Mouse (Mus musculus) neural tube, postnatal 0 days (tissue): ENCODE results near the gene Cldn3. TPM values are rescaled to one million over a fixed set of nuclear protein-coding genes. Genes with fewer than 3 reads are reported as not detected.

Experiments
- polyA plus RNA-seq: library from polyadenylated mRNA; unstranded; fragments of >200 nt; fragmentation: Nextera tagmentation; extraction: Ambion mirVana; gene quantifications from 2 replicates; pipeline ENCODE4 v1.2.1, GENCODE M21; 2015

Cldn3 gene
- 3.1 and 3.5 TPM in 2 replicates for polyA plus RNA-seq

DNA sequence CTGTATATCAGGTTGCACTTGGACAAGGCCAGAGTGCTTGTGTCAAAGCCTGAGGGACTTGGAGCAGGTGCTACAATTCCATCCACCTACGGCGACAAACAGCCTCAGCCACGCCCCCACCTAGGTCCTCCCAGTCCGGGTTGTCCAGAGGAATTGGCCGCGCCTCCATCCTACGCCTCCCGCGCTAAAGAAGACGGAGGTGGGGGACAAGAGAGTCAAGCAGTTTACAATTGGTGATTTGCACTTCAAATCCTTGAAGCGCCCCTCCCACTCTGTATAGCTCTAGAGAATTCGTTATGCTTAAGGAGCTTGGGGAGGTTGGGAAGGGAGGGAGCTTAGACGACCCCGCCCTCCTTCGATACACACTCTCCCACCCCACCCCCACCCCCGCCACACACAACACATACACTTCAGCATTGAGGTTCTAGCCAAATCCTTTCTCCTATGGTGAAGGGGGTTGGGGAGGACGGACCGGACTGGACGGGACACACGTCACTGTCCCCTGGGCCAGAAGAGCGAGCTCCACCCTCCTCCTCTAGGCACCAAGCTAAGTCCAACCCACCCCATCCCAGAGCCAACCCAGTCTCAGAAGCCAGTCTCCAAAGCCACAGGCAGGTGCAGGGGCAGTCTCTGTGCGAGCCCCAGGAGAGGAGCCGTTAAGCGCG is at the start of gene Cldn3:
Cldn3 (plus strand) TSS at position 582 of the 665 bp plus-strand sequence.

DNA sequence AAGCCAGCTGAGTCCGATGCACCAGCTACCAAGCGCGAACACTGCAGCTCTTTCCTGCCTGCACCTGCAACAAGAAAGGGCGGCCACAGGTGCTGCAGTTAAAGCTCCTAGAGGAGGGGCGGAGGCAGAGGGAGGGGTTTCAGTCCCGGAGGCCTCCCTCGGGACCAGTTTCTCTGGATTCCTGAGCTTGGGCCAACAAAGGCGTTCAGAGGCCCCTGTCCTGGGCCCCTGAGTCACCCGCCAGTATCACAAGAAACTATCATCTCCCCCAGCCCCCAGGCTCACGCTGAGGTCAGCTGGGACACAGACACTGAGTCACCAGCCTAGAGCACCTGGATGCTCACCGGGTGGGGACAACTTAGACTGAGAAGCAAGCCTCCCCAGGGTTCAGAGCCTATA is 39.2 kb upstream of the Cldn3 start, which contains the start of gene Cldn4:
Cldn4 (minus strand) TSS at position 78 of the 399 bp plus-strand sequence.

DNA sequence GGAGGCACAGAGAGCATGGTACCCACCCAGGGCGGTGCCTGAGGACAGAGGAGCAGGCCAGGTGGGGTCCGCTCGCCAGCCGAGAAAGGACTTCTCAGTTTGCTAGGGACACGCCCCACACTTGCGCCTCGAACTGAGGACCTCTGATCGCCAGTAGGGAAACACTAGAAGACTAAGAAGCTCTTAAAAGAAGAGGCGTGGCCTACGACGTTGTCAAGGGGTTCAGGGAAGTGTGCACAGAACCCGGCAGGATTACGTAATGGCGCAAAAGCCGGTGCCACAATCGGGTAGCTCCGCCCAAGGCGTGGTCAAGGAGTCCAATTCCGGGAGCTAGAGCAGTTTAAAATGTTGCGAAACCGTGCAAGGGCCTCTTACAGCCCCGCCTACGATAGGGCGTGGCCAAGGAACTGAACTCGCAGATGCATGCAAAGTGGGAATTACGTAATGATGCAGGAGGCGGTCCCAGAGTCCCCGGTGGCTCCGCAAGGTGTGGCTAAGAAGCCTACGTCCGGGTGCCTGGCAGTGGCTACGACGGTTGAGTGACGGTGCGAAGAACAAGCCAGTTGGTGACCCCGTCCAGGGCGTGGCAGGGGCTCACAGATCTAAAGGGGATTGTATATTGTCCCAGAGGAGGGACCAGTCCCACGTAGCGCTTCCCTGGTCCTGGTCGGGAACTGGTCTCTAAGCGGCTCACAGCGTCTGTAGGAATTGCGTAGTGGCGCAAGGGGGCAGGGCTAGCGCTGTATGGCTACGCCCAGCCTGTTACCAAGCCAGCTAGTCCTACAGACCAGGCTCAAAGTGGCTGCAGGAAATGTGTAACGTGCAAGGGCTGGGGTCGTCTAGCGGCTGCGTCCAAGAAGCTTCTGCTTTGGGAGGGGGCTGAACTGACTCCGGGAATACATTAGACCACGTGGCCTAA is 22.9 kb downstream of the Cldn3 start, which contains the start of gene Abhd11:
Abhd11 (plus strand) TSS at position 482 of the 919 bp plus-strand sequence.

DNA sequence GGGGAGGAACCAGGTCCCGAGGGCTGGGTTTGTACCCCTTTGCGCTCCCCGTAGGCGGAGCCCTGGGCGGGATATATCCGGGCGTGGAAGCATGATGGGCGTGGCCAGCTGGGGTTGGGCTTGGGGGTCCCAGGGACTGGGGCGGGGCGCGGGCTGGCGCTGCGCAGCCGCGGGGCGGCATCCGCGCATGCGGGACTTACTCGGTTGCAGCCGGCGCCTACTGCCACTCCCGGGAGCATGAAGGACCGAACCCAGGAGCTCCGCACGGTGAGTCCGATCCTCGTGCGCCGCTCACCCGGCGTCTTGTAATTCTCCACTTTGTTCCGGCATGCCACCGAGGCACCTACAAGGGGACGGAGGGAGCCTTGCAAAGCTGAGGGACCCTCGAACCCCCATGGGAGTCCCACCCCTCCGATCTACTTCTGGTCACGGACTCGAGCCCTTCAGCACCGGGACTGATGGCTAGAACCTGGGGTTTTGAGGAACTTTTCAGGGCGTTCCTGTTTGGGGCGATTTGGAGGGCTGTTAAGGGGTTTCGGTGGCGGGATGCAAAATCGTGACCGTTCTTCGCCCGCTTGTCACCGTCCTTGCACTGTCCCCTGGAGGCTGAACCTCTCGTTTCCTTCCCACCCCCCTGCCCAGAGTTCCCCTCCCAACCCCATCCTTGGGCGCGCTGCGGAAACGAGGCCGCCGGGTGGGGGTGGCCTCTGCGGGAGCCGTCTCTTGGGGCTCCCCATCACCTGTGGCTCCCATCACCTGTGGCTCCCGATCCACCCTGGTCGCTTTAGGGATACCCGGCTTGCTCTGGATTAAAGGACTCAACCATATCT is 37.5 kb downstream of the Cldn3 start, which contains the start of gene Stx1a:
Stx1a (plus strand) TSS at position 139 of the 830 bp plus-strand sequence.

Other genes with a start within 250 kb of the Cldn3 start
- 80.6 and 103 TPM in 2 replicates for gene Eln, start 238.9 kb upstream of the Cldn3 start, polyA plus RNA-seq
- not detected in 2 replicates for gene Tmem270, start 79.5 kb upstream of the Cldn3 start, polyA plus RNA-seq
- not detected in 2 replicates for gene Cldn13, start 70.7 kb upstream of the Cldn3 start, polyA plus RNA-seq
- 7.4 and 8.1 TPM in 2 replicates for gene Mettl27, start 53.8 kb upstream of the Cldn3 start, polyA plus RNA-seq
- 0.20 TPM in 1 of 2 replicates, not detected in the other for gene Cldn4, start 39.3 kb upstream of the Cldn3 start, polyA plus RNA-seq
- gene Abhd11, start 22.9 kb downstream of the Cldn3 start, polyA plus RNA-seq: 86.7 and 87.9 TPM in 2 replicates
- gene Stx1a, start 37.3 kb downstream of the Cldn3 start, polyA plus RNA-seq: 122 and 146 TPM in 2 replicates
- gene Dnajc30, start 78.0 kb downstream of the Cldn3 start, polyA plus RNA-seq: 44.7 and 47.5 TPM in 2 replicates
- 65.6 and 67.6 TPM in 2 replicates for gene Bud23, start 78.7 kb downstream of the Cldn3 start, polyA plus RNA-seq
- gene Vps37d, start 92.1 kb downstream of the Cldn3 start, polyA plus RNA-seq: 34.3 and 36.6 TPM in 2 replicates
- 0.76 and 1.1 TPM in 2 replicates for gene Mlxipl, start 103.7 kb downstream of the Cldn3 start, polyA plus RNA-seq
- gene Tbl2, start 163.4 kb downstream of the Cldn3 start, polyA plus RNA-seq: 10.6 and 12.5 TPM in 2 replicates
- 38.0 and 40.4 TPM in 2 replicates for gene Bcl7b, start 182.1 kb downstream of the Cldn3 start, polyA plus RNA-seq
- gene Baz1b, start 201.1 kb downstream of the Cldn3 start, polyA plus RNA-seq: 16.2 and 17.8 TPM in 2 replicates